Mouse (Mus musculus): Measurements from ENCODE around the gene Cdc14b. TPM values are rescaled to one million over a fixed set of nuclear protein-coding genes. Genes with fewer than 3 reads are reported as not detected.

Cdc14b gene
- total RNA-seq, 2 experiments from 2014 or later, result 9.9 to 11.3 TPM

- DNase-seq, result no peak
Observed at GRCm38 (mm10) chr13:64237000-64237680, 38.0 kb downstream of the Cdc14b start.

- no peak for DNase-seq
Observed at GRCm38 (mm10) chr13:64235777-64236176, 39.3 kb downstream of the Cdc14b start.

GRCm38 (mm10) chr13:64235062-64235715, 39.9 kb downstream of the Cdc14b start:
- DNase-seq, result no peak

- DNase-seq, result no peak
Observed at GRCm38 (mm10) chr13:64233139-64233538, 42.0 kb downstream of the Cdc14b start.

GRCm38 (mm10) chr13:64226725-64227124, 48.4 kb downstream of the Cdc14b start:
- DNase-seq, result no peak

- DNase-seq, result no peak
Observed at GRCm38 (mm10) chr13:64225738-64226137, 49.4 kb downstream of the Cdc14b start.

GRCm38 (mm10) chr13:64214891-64215290, 60.2 kb downstream of the Cdc14b start:
- DNase-seq, result no peak

- DNase-seq, result no peak
Observed at GRCm38 (mm10) chr13:64211995-64212603, 63.0 kb downstream of the Cdc14b start.

GRCm38 (mm10) chr13:64208146-64208545, 66.9 kb downstream of the Cdc14b start:
- no peak for DNase-seq

- no peak for DNase-seq
Observed at GRCm38 (mm10) chr13:64205186-64205585, 69.9 kb downstream of the Cdc14b start.

- DNase-seq, result peak; percentile 12 to 18
Observed at GRCm38 (mm10) chr13:64204726-64205125, 70.4 kb downstream of the Cdc14b start.

- no peak for DNase-seq
Observed at GRCm38 (mm10) chr13:64200911-64201310, 74.2 kb downstream of the Cdc14b start.

GRCm38 (mm10) chr13:64198310-64198709, 76.8 kb downstream of the Cdc14b start:
- DNase-seq, result no peak

- no peak for DNase-seq
Observed at GRCm38 (mm10) chr13:64197899-64198298, 77.2 kb downstream of the Cdc14b start.

- no peak for DNase-seq
Observed at GRCm38 (mm10) chr13:64187065-64187464, 88.0 kb downstream of the Cdc14b start.

GRCm38 (mm10) chr13:64186516-64186915, 88.6 kb downstream of the Cdc14b start:
- peak; percentile 30 to 43 for DNase-seq

- no peak for DNase-seq
Observed at GRCm38 (mm10) chr13:64185586-64185985, 89.5 kb downstream of the Cdc14b start.

- no peak for DNase-seq
Observed at GRCm38 (mm10) chr13:64185176-64185575, 89.9 kb downstream of the Cdc14b start.

- DNase-seq, result no peak
Observed at GRCm38 (mm10) chr13:64184361-64184760, 90.7 kb downstream of the Cdc14b start.

GRCm38 (mm10) chr13:64183583-64183982, 91.5 kb downstream of the Cdc14b start:
- DNase-seq, result no peak

GRCm38 (mm10) chr13:64182091-64182490, 93.0 kb downstream of the Cdc14b start:
- no peak for DNase-seq

- peak; percentile 71 for DNase-seq
Observed at GRCm38 (mm10) chr13:64180888-64181287, 94.2 kb downstream of the Cdc14b start.

- DNase-seq, result no peak
Observed at GRCm38 (mm10) chr13:64180300-64180699, 94.8 kb downstream of the Cdc14b start.
